Mouse (Mus musculus) heart, adult 2 months (tissue): ENCODE results near the gene Olfr263.

Experiments
- CTCF ChIP-seq: fragments of 200-600 bp; IDR thresholded peaks from 2 replicates; pipeline ENCODE4 v1.8.1; 2022; ENCODE audit warnings: antibody characterized with exemption, mild to moderate bottlenecking, moderate library complexity
- EP300 ChIP-seq: fragments of 200-500 bp; IDR thresholded peaks from 2 replicates; pipeline ENCODE4 v1.6.1; 2011; ENCODE audit warnings: low read depth, low read length, control low read depth; ENCODE audit not compliant: insufficient read depth
- POLR2A ChIP-seq: fragments of 200-500 bp; IDR thresholded peaks from 2 replicates; pipeline ENCODE4 v1.6.1; 2011; ENCODE audit warnings: mild to moderate bottlenecking, low read depth, low read length, control low read depth; ENCODE audit not compliant: insufficient read depth

- TF ChIP-seq POLR2A (peak; percentile 62), CTCF (no peak), EP300 (no peak)
Measured at GRCm38 (mm10) chr13:21173072-21173471, 43.6 kb downstream of the Olfr263 start.
